Mouse (Mus musculus) lung, postnatal 14 days (tissue): Measurements from ENCODE around the gene Scamp1.

ENCODE experiments used
- DNase-seq: peaks from one replicate; pipeline ENCODE4 v3.0.0; 2021

Gene Scamp1

GRCm38 (mm10) chr13:94212716-94213115, 72.9 kb downstream of the Scamp1 start:
- no peak for DNase-seq

DNA sequence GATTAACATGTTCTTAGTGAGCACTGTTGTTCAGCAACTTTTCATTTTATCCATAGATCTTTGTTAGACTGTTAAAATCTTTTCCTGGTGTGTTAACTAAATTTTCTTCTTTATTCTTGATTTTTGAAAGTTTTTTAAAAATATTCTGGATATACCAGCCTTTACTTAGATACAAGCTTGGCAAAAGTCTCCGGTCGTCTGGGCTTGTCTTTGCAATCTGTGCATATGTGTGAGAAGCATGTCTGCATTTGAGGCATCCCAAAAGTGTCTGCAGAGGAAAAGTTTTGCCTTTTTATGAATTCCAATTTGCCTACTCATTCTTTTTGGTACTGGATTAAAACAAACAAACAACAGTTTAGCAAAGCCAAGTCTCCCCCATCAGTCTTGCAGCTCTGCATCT, 73.5 kb downstream of the Scamp1 start:
- DNase-seq, result no peak

- DNase-seq, result no peak
Observed at GRCm38 (mm10) chr13:94211236-94212119, 74.2 kb downstream of the Scamp1 start.

- DNase-seq, result no peak
Observed at GRCm38 (mm10) chr13:94208892-94209291, 76.8 kb downstream of the Scamp1 start.

DNA sequence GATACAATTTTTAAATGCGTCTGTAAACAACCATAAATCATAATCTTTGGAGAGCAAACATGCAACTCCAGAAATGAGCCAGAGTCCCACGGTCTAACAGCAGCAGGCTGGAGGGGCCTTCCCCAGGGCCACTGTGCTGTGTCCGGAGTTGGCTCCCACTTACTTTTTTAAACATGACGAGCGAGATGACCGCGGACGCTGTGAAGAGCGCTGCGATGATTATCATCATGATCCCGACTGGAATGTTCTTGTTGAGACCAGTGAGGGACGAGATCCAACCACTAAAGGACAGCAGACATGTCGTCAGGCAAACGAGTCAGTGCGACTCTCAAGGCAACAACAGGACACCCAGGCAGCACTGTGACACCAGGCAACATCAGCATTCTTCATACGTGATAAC, 77.7 kb downstream of the Scamp1 start:
- no peak for DNase-seq

DNA sequence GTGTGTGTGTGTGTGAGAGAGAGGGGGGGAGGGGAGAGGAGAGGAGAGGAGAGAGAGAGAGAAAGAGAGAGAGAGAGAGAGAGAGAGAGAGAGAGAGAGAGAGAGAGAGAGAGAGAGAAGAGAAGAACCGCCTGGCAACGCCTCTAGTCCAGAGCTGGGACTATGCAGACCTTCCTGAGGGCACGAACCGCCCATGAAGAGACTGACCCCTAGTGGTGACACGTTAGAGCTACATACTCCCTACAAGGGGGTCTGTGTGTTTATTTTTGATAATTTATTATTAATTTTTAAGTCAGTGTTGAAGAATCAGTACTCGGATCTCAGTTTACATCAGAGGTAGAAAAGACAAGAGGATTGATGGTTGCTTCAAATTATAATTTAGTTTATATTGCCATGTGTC, 80.4 kb downstream of the Scamp1 start:
- DNase-seq, result peak; percentile 63

DNA sequence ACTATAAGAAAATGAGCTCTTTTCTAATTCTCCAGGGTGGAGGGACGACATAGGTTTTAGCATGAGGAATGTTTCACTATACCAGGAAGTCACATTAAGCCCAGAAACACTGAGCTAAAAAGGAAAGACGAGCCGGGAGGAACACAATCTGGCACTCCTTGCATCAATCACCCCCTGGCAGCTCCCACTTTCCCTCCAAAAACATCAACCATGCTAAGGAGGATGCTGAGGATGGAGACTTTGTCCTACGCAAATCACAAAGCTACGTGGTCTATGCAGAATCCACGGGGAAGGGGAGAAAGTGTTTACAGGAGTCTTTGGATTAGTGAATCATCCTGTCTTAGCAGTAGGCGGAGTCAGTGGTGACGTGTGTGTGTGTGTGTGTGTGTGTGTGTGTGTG, 85.8 kb downstream of the Scamp1 start:
- DNase-seq, result no peak

- no peak for DNase-seq
Observed at GRCm38 (mm10) chr13:94198616-94199015, 87.0 kb downstream of the Scamp1 start.

- no peak for DNase-seq
Observed at GRCm38 (mm10) chr13:94193227-94193626, 92.4 kb downstream of the Scamp1 start.

GRCm38 (mm10) chr13:94190386-94190785, 95.3 kb downstream of the Scamp1 start:
- DNase-seq, result no peak

DNA sequence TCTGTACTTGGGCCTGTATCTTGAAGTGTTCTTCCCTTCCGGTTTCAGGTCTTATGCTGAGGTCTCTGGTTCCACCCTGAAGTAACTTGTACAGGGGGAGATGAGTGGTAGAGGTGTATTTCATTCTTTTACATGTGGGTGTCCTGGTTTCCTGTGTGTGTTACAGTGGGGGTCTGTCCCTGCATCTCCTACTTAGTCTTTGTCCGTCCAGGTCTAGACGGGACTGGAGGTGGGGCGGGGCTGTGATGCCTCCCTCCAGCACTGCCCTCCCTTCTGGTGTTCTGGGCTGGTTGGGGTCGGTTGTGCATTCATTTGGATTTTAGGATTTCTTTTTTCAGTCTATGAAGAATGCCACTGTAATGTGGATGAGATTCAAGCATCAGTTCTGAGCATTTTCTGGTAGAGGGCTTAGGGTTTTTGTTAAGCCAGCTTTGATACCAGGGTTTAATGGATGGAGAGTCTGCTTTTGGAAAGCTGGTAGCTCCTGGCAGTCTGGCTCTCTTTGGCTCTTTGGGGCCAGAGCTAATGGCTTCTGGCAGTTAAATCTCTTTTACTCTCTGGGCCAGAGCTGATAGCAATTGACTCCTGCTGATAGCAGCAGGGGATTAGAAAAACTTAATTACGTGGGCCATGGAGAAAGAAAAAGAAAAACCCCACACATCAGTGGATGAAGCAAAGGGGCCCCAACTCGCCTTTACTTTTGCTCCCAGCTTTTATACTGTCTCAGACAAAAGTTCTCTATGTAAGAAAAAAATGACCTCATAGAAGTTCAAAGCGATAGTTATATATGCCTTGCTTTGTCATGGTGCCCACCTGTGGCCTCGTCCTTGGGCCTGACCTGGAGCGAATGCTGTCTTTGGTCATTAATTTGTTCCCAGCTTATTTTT, 97.2 kb downstream of the Scamp1 start:
- DNase-seq, result no peak

- DNase-seq, result no peak
Observed at GRCm38 (mm10) chr13:94185631-94186030, 100.0 kb downstream of the Scamp1 start.

DNA sequence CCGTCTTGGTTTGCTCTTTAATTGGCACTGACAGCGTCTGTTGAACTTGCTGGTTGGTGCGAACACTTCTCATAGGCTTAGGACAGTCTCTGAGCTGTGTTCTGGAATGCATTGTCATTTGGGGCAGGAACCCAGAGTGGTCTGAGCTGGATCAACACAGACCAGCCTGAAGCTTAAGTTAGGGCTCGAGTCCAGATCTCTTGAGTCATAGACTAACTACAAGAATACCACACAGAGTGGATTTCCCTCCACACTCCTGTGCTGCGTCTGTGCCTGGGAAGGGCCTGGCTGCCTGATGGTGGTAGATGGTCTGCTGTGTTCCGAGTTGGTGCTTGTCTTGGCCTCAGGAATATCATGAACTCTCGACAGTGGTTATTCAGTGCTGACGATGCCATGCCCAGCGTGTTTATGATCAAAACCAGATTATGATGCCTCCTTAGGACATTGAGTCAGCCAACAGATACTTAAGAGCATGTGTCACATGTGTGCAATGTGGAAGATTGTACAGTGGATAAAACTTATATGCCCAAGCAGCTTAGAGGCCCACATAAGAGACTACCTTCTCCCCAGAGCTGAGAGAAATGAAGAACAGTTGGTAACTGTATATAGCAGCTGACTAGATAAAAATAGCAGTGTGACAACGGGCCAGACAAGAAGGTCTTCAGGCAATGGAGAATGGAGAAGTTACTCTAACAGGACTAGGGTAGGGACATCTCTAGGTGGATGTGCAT, 100.8 kb downstream of the Scamp1 start:
- DNase-seq, result no peak

- DNase-seq, result no peak
Observed at GRCm38 (mm10) chr13:94183372-94184021, 102.2 kb downstream of the Scamp1 start.

DNA sequence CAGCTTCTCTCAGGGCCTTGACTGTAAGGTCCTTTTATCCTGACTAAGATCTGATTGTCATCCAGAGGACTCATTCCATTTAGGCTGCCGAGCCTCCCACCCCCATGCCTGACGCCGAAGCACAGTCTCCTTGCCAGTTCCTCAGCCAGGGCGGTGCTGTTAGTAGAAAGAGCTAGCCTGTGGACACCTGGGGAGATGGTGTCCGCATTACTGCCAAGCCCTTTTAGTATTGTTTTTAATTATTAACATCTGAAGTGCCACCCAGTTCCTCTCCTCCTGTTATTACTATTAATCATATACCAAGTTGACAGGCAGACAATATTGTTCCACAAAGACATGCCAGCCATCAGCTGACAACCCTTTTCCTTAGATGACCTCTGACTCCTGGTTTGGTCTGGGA, 103.6 kb downstream of the Scamp1 start:
- DNase-seq, result no peak

GRCm38 (mm10) chr13:94180477-94181420, 104.9 kb downstream of the Scamp1 start:
- DNase-seq, result no peak

GRCm38 (mm10) chr13:94178401-94179040, 107.1 kb downstream of the Scamp1 start:
- DNase-seq, result peak; percentile 38

DNA sequence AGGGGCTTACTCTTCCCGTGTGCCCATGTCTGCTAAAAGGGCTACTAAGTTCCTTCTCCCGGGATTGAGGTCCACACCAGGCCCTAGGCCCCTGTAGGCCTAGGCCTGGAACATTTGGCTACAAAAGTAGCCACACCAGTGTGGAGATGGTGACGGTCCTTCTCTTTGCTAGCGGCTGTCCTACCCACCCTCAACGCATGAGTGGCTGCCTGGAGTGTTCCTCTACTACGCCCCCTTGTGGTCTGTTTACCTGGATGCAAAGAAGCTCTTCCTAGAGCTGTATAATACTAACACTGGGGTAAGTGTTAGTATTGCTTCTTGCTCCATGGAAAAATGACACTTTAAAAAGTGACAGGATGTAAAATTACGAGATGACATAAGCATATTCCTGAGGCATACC, 108.5 kb downstream of the Scamp1 start:
- DNase-seq, result peak; percentile 52

GRCm38 (mm10) chr13:94175379-94176050, 110.1 kb downstream of the Scamp1 start:
- no peak for DNase-seq

DNA sequence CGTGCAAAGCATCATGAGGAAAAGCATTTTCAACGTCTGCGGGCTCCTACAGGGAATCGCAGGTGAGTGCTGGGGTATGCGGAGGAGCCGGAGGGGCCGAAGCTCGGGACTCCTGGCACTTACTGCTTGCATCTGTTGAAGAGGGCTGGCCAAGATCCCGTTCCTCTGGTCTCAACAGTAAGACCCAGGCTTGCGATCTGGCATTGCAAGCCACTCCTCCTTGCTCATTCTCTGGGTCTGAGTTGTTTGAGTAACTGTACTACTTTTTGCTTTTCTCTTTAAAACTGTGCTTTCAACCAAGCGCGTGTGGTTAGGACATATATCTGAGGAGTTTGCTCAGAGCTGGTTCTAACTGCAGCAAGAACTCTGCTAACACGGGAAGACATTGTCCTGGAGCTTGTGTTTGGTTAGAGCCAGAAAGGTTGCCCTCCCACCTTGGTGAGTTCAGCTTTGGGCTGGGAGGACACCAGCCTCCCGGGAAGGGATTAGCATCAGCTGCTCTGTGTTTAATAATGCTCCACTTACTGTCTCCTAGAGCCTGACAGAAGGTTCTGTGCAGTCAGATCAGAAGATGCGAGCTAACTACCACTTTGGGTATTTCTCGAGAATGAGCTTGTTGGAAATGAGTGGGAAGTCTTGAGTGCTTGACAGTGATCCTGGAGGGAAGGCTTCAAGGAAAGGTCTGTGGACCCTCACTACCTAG, 110.9 kb downstream of the Scamp1 start:
- no peak for DNase-seq
